Mouse (Mus musculus) kidney, adult 2 months (tissue): Measurements from ENCODE around the gene Kirrel3.

Experiments used
- CTCF ChIP-seq: fragments of 200-500 bp; conservative IDR thresholded peaks from 2 replicates; pipeline ENCODE4 v1.5.1; 2011; ENCODE audit warnings: low read depth, mild to moderate bottlenecking, control low read depth, low read length, moderate library complexity, mixed read lengths; ENCODE audit not compliant: insufficient read depth, insufficient read length
- POLR2A ChIP-seq: fragments of 200-500 bp; IDR thresholded peaks from one replicate; pipeline ENCODE4 v1.6.1; 2011; ENCODE audit warnings: low read depth, low read length, control low read depth

- no peak for TF ChIP-seq CTCF
- no peak for TF ChIP-seq POLR2A
These were observed 218.7 kb downstream of the Kirrel3 start for GRCm38 (mm10) chr9:34704357-34704756.
